Mouse (Mus musculus) midbrain, embryonic 16.5 days (tissue): Measurements from ENCODE around the gene Rpl22. TPM values are rescaled to one million over a fixed set of nuclear protein-coding genes. Genes with fewer than 3 reads are reported as not detected.
A peak's percentile ranks its signal among the peaks of the same experiment; 100 is the strongest.

Experiments used
- ATAC-seq: fragments of 200-750 bp; cut with Nextera tagmentation; 2 replicates; pipeline ENCODE4 v1.8.0; 2017; ENCODE audit warnings: moderate TSS enrichment
- H3K27ac ChIP-seq: fragments of 300-500 bp; sonication (generic); 2 replicates; pipeline ENCODE4 v1.5.1; 2014; ENCODE audit warnings: mild to moderate bottlenecking, low read length, mixed read lengths
- H3K27me3 ChIP-seq: fragments of 300-500 bp; sonication (generic); 2 replicates; pipeline ENCODE4 v1.6.1; 2014; ENCODE audit warnings: low read depth, low read length, mixed read lengths; ENCODE audit not compliant: control insufficient read depth, insufficient read depth
- H3K36me3 ChIP-seq: fragments of 300-500 bp; sonication (generic); 2 replicates; pipeline ENCODE4 v1.6.1; 2014; ENCODE audit warnings: mild to moderate bottlenecking, low read length, moderate library complexity, mixed read lengths; ENCODE audit not compliant: control insufficient read depth, insufficient read depth
- H3K4me1 ChIP-seq: fragments of 300-500 bp; sonication (generic); 2 replicates; pipeline ENCODE4 v1.6.1; 2014; ENCODE audit warnings: mild to moderate bottlenecking, low read length, mixed read lengths; ENCODE audit not compliant: control insufficient read depth, insufficient read depth
- H3K4me2 ChIP-seq: fragments of 300-500 bp; sonication (generic); 2 replicates; pipeline ENCODE4 v1.6.1; 2014; ENCODE audit warnings: mild to moderate bottlenecking, low read length, mixed read lengths
- H3K4me3 ChIP-seq: fragments of 300-500 bp; sonication (generic); 2 replicates; pipeline ENCODE4 v1.5.1; 2014; ENCODE audit warnings: low read depth, mild to moderate bottlenecking, low read length, moderate library complexity, mixed read lengths
- H3K9ac ChIP-seq: fragments of 300-500 bp; sonication (generic); 2 replicates; pipeline ENCODE4 v1.6.1; 2014; ENCODE audit warnings: low read depth, low read length, mixed read lengths
- H3K9me3 ChIP-seq: fragments of 300-500 bp; sonication (generic); replicated peaks from 2 replicates; pipeline ENCODE4 v1.6.1; 2014; ENCODE audit warnings: mild to moderate bottlenecking, low read length, mixed read lengths; ENCODE audit not compliant: control insufficient read depth, poor library complexity, severe bottlenecking
- WGBS: fragments of 180-500 bp; shearing (Covaris S2); extraction: QIAGEN DNeasy Blood & Tissue Kit; methylation state at CpG from one replicate; pipeline ENCODE4 v1.1.7; 2014; 5-methylcytosine and 5-hydroxymethylcytosine counted together
- polyA plus RNA-seq: library from polyadenylated mRNA; unstranded; fragments of >200 nt; fragmentation: Nextera tagmentation; extraction: Ambion mirVana; gene quantifications from 2 replicates; pipeline ENCODE4 v1.2.1, GENCODE M21; 2015

The Rpl22 gene
- 117 and 136 TPM in 2 replicates for polyA plus RNA-seq

- under 1% methylated on average over 67 of the region's 70 CpGs for WGBS
- Histone ChIP-seq H3K9me3 (no peaks in the 10 kb centered on the region), H3K4me3 (peak within 1 kb of the TSS; percentile 80), H3K4me2 (peak within 1 kb of the TSS; percentile 72), H3K4me1 (peaks cover 14% of the 10 kb centered on the region), H3K27me3 (no peaks in the 10 kb centered on the region), H3K27ac (peak within 1 kb of the TSS; percentile 70), H3K36me3 (peaks cover 7% of the 10 kb centered on the region; the same call in 1 of the 2 replicates), H3K9ac (peak within 1 kb of the TSS; percentile 89)
- peak; percentile 97 for ATAC-seq
These were observed at the start of gene Rpl22 for GRCm38 (mm10) chr4:152325574-152326411. Gene Rpl22 (plus strand): TSS chr4:152325742.

- 58% methylated on average over 10 of the region's 10 CpGs for WGBS
These were observed 48.9 kb upstream of the Rpl22 start for GRCm38 (mm10) chr4:152276389-152277347.

GRCm38 (mm10) chr4:152277916-152278315, 47.6 kb upstream of the Rpl22 start:
- peaks cover 45% of the 10 kb centered on the region for H3K27me3 ChIP-seq
- no peak overlapping the region for H3K9ac ChIP-seq
- no peak overlapping the region for H3K4me2 ChIP-seq
- WGBS = 79% methylated on average over 2 of the region's 2 CpGs
- H3K27ac ChIP-seq = no peak overlapping the region
- H3K9me3 ChIP-seq = no peaks in the 10 kb centered on the region
- ATAC-seq = no peak
- H3K4me1 ChIP-seq = peaks cover 11% of the 10 kb centered on the region; the same call in 1 of the 2 replicates
- H3K36me3 ChIP-seq = peaks cover 3% of the 10 kb centered on the region; the same call in 1 of the 2 replicates
- no peak overlapping the region for H3K4me3 ChIP-seq

More at GRCm38 (mm10) chr4:152276389-152277347, 48.9 kb upstream of the Rpl22 start:
- Histone ChIP-seq H3K27me3 (peaks cover 33% of the 10 kb centered on the region), H3K4me2 (no peak overlapping the region), H3K4me1 (peaks cover 11% of the 10 kb centered on the region; the same call in 1 of the 2 replicates), H3K9me3 (no peaks in the 10 kb centered on the region), H3K9ac (no peak overlapping the region), H3K27ac (no peak overlapping the region), H3K36me3 (peaks cover 7% of the 10 kb centered on the region; the same call in 1 of the 2 replicates), H3K4me3 (no peak overlapping the region)
- no peak for ATAC-seq

GRCm38 (mm10) chr4:152278986-152279385, 46.6 kb upstream of the Rpl22 start:
- H3K4me1 ChIP-seq = peaks cover 5% of the 10 kb centered on the region; the same call in 1 of the 2 replicates
- no peak overlapping the region for H3K4me3 ChIP-seq
- H3K27ac ChIP-seq = no peak overlapping the region
- peaks cover 3% of the 10 kb centered on the region; the same call in 1 of the 2 replicates for H3K36me3 ChIP-seq
- H3K9me3 ChIP-seq = no peaks in the 10 kb centered on the region
- H3K9ac ChIP-seq = no peak overlapping the region
- H3K4me2 ChIP-seq = no peak overlapping the region
- ATAC-seq = no peak
- H3K27me3 ChIP-seq = peaks cover 51% of the 10 kb centered on the region
- WGBS = 85% methylated on average over 23 of the region's 23 CpGs

- H3K4me2 ChIP-seq = no peak overlapping the region
- WGBS = 67% methylated on average over 15 of the region's 15 CpGs
- H3K27ac ChIP-seq = no peak overlapping the region
- ATAC-seq = no peak
- no peaks in the 10 kb centered on the region for H3K9me3 ChIP-seq
- H3K4me3 ChIP-seq = no peak overlapping the region
- H3K4me1 ChIP-seq = peaks cover 6% of the 10 kb centered on the region; the same call in 1 of the 2 replicates
- peaks cover 3% of the 10 kb centered on the region; the same call in 1 of the 2 replicates for H3K36me3 ChIP-seq
- no peak overlapping the region for H3K9ac ChIP-seq
- peaks cover 63% of the 10 kb centered on the region for H3K27me3 ChIP-seq
These were observed 43.9 kb upstream of the Rpl22 start for GRCm38 (mm10) chr4:152281601-152282000.

- Histone ChIP-seq H3K9ac (peak overlapping the region; percentile 42; the same call in 1 of the 2 replicates), H3K4me2 (peak overlapping the region; percentile 55), H3K9me3 (no peaks in the 10 kb centered on the region), H3K4me1 (peaks cover 13% of the 10 kb centered on the region), H3K27me3 (peaks cover 69% of the 10 kb centered on the region), H3K36me3 (peaks cover 3% of the 10 kb centered on the region; the same call in 1 of the 2 replicates), H3K4me3 (peak overlapping the region; percentile 35), H3K27ac (no peak overlapping the region)
- no peak for ATAC-seq
- 17% methylated on average over 34 of the region's 34 CpGs for WGBS
These were observed 42.8 kb upstream of the Rpl22 start for GRCm38 (mm10) chr4:152282721-152283120.

- 5% methylated on average over 69 of the region's 70 CpGs for WGBS
- Histone ChIP-seq H3K4me2 (peak overlapping the region; percentile 55), H3K4me3 (peak overlapping the region; percentile 35), H3K27me3 (peaks cover 73% of the 10 kb centered on the region), H3K36me3 (peaks cover 3% of the 10 kb centered on the region; the same call in 1 of the 2 replicates), H3K9ac (peak overlapping the region; percentile 42), H3K4me1 (peaks cover 13% of the 10 kb centered on the region), H3K27ac (no peak overlapping the region), H3K9me3 (no peaks in the 10 kb centered on the region)
- peak; percentile 65 for ATAC-seq
These were observed 42.2 kb upstream of the Rpl22 start for GRCm38 (mm10) chr4:152283186-152283950.

- Histone ChIP-seq H3K9me3 (no peaks in the 10 kb centered on the region), H3K4me1 (peaks cover 18% of the 10 kb centered on the region), H3K9ac (peak overlapping the region; percentile 52; the same call in 1 of the 2 replicates), H3K27ac (no peak overlapping the region), H3K4me3 (no peak overlapping the region), H3K36me3 (peaks cover 2% of the 10 kb centered on the region; the same call in 1 of the 2 replicates), H3K27me3 (peaks cover 74% of the 10 kb centered on the region), H3K4me2 (no peak overlapping the region)
- no peak for ATAC-seq
- WGBS = 3% methylated on average over 10 of the region's 10 CpGs
These were observed 40.0 kb upstream of the Rpl22 start for GRCm38 (mm10) chr4:152285505-152285904.
